Mouse (Mus musculus): ENCODE results near the gene Cdh15. TPM values are rescaled to one million over a fixed set of nuclear protein-coding genes. Genes with fewer than 3 reads are reported as not detected.
A peak's percentile ranks its signal among the peaks of the same experiment; 100 is the strongest.

Cdh15 gene
- polyA plus RNA-seq, 1 experiment, result 108 TPM

- no peak overlapping the region for H3K4me3 ChIP-seq (ENCODE audit: insufficient read depth, poor library complexity, severe bottlenecking)
- H3K79me3 ChIP-seq (ENCODE audit: low read depth), result no peaks in the 10 kb centered on the region
- no peaks in the 10 kb centered on the region for H3K36me3 ChIP-seq (ENCODE audit: control insufficient read depth, insufficient read depth)
- TF ChIP-seq MAX (IDR thresholded peaks at IDR 0.05) (no peak), CEBPB (IDR thresholded peaks at IDR 0.05; ENCODE audit: low read depth) (no peak), MYOD1 (IDR thresholded peaks at IDR 0.05; ENCODE audit: control insufficient read depth, insufficient read length, low read depth) (no peak), MYOG (IDR thresholded peaks at IDR 0.05; ENCODE audit: control insufficient read depth, extremely low read depth, insufficient read length) (no peak), FOSL1 (IDR thresholded peaks at IDR 0.05; ENCODE audit: insufficient read depth, low read length, poor library complexity, severe bottlenecking) (no peak), CTCF (IDR thresholded peaks at IDR 0.05; ENCODE audit: control insufficient read depth, insufficient read depth, insufficient read length) (no peak), USF1 (IDR thresholded peaks at IDR 0.05; ENCODE audit: low read depth) (no peak)
- no peaks in the 10 kb centered on the region for H3K79me2 ChIP-seq (ENCODE audit: control insufficient read depth, insufficient read depth)
- peaks cover 22% of the 10 kb centered on the region for H3K27me3 ChIP-seq (ENCODE audit: control insufficient read depth, insufficient read depth, insufficient read length)
- H3ac ChIP-seq (ENCODE audit: control insufficient read depth, insufficient read length, low read depth), result no peak overlapping the region
These were observed 37.4 kb upstream of the Cdh15 start for GRCm38 (mm10) chr8:122810376-122810775.

DNA sequence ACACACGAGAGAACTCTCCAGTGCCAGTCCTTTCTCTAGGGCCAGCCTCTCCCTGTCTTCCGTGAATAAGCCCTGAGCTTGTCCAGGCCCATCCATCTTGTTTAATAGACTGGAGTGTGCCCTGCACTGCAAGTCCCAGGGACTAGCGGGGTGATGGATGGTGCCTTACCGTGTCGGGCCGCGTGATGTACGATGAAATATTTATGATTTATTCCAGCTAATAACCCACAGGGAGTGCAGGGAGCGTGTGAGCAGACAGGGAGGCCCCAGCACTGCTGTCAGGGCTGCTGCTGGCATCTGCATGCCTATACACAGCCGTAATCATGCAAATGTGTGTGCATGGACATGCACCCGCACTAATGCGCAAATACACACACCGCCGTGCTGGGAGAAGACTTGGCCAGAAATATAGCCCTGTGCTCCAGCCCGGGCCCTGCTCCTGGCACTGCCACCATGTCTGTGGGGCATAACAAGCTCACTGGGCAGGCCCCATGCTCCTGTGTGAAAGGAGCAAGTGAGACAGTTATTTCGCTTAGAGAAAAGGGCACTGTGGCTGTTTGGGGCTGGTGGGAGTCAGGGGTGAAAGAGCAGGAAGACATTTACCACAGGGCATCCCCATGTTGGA, 35.8 kb upstream of the Cdh15 start:
- no peaks in the 10 kb centered on the region for H3K79me2 ChIP-seq (ENCODE audit: control insufficient read depth, insufficient read depth)
- peaks cover 22% of the 10 kb centered on the region for H3K27me3 ChIP-seq (ENCODE audit: control insufficient read depth, insufficient read depth, insufficient read length)
- H3K36me3 ChIP-seq (ENCODE audit: control insufficient read depth, insufficient read depth), result no peaks in the 10 kb centered on the region
- TF ChIP-seq MAX (IDR thresholded peaks at IDR 0.05) (no peak), USF1 (IDR thresholded peaks at IDR 0.05; ENCODE audit: low read depth) (no peak)
- H3ac ChIP-seq (ENCODE audit: control insufficient read depth, insufficient read length, low read depth), result no peak overlapping the region
- no peak overlapping the region for H3K4me3 ChIP-seq (ENCODE audit: insufficient read depth, poor library complexity, severe bottlenecking)
- H3K79me3 ChIP-seq (ENCODE audit: low read depth), result no peaks in the 10 kb centered on the region

GRCm38 (mm10) chr8:122812610-122813250, 35.0 kb upstream of the Cdh15 start:
- Histone ChIP-seq H3K79me2 (ENCODE audit: control insufficient read depth, insufficient read depth) (no peaks in the 10 kb centered on the region), H3K79me3 (ENCODE audit: low read depth) (no peaks in the 10 kb centered on the region), H3ac (ENCODE audit: control insufficient read depth, insufficient read length, low read depth) (no peak overlapping the region), H3K36me3 (ENCODE audit: control insufficient read depth, insufficient read depth) (no peaks in the 10 kb centered on the region), H3K4me3 (ENCODE audit: insufficient read depth, poor library complexity, severe bottlenecking) (no peak overlapping the region), H3K27me3 (ENCODE audit: control insufficient read depth, insufficient read depth, insufficient read length) (peaks cover 27% of the 10 kb centered on the region)
- TF ChIP-seq CTCF (IDR thresholded peaks at IDR 0.05; ENCODE audit: control insufficient read depth, insufficient read depth, insufficient read length), result peak; percentile 73
- TF ChIP-seq CEBPB (IDR thresholded peaks at IDR 0.05; ENCODE audit: low read depth), result no peak

GRCm38 (mm10) chr8:122814608-122815007, 33.2 kb upstream of the Cdh15 start:
- peaks cover 27% of the 10 kb centered on the region for H3K27me3 ChIP-seq (ENCODE audit: control insufficient read depth, insufficient read depth, insufficient read length)
- H3K36me3 ChIP-seq (ENCODE audit: control insufficient read depth, insufficient read depth), result no peaks in the 10 kb centered on the region
- H3K79me2 ChIP-seq (ENCODE audit: control insufficient read depth, insufficient read depth), result no peaks in the 10 kb centered on the region
- no peaks in the 10 kb centered on the region for H3K79me3 ChIP-seq (ENCODE audit: low read depth)
- TF ChIP-seq CEBPB (IDR thresholded peaks at IDR 0.05; ENCODE audit: low read depth) (no peak), MYOG (IDR thresholded peaks at IDR 0.05; ENCODE audit: control insufficient read depth, extremely low read depth, insufficient read length) (no peak), CTCF (IDR thresholded peaks at IDR 0.05; ENCODE audit: control insufficient read depth, insufficient read depth, insufficient read length) (no peak), USF1 (IDR thresholded peaks at IDR 0.05; ENCODE audit: low read depth) (no peak), MAX (IDR thresholded peaks at IDR 0.05) (no peak), MYOD1 (IDR thresholded peaks at IDR 0.05; ENCODE audit: control insufficient read depth, insufficient read length, low read depth) (no peak), FOSL1 (IDR thresholded peaks at IDR 0.05; ENCODE audit: insufficient read depth, low read length, poor library complexity, severe bottlenecking) (no peak)
- H3ac ChIP-seq (ENCODE audit: control insufficient read depth, insufficient read length, low read depth), result no peak overlapping the region
- H3K4me3 ChIP-seq (ENCODE audit: insufficient read depth, poor library complexity, severe bottlenecking), result no peak overlapping the region

- no peaks in the 10 kb centered on the region for H3K36me3 ChIP-seq (ENCODE audit: control insufficient read depth, insufficient read depth)
These were observed 30.8 kb upstream of the Cdh15 start for GRCm38 (mm10) chr8:122816965-122817364.

More at GRCm38 (mm10) chr8:122816965-122817364, 30.8 kb upstream of the Cdh15 start:
- H3K79me3 ChIP-seq (ENCODE audit: low read depth), result no peaks in the 10 kb centered on the region
- no peak overlapping the region for H3K4me3 ChIP-seq (ENCODE audit: insufficient read depth, poor library complexity, severe bottlenecking)
- peaks cover 29% of the 10 kb centered on the region for H3K27me3 ChIP-seq (ENCODE audit: control insufficient read depth, insufficient read depth, insufficient read length)
- no peaks in the 10 kb centered on the region for H3K79me2 ChIP-seq (ENCODE audit: control insufficient read depth, insufficient read depth)
- no peak for TF ChIP-seq CTCF (IDR thresholded peaks at IDR 0.05; ENCODE audit: control insufficient read depth, insufficient read depth, insufficient read length)
- no peak for TF ChIP-seq MYOG (IDR thresholded peaks at IDR 0.05; ENCODE audit: control insufficient read depth, extremely low read depth, insufficient read length)
- TF ChIP-seq USF1 (IDR thresholded peaks at IDR 0.05; ENCODE audit: low read depth), result no peak
- TF ChIP-seq MAX (IDR thresholded peaks at IDR 0.05), result no peak
- no peak for TF ChIP-seq FOSL1 (IDR thresholded peaks at IDR 0.05; ENCODE audit: insufficient read depth, low read length, poor library complexity, severe bottlenecking)
- no peak for TF ChIP-seq MYOD1 (IDR thresholded peaks at IDR 0.05; ENCODE audit: control insufficient read depth, insufficient read length, low read depth)
- no peak for TF ChIP-seq CEBPB (IDR thresholded peaks at IDR 0.05; ENCODE audit: low read depth)
- H3ac ChIP-seq (ENCODE audit: control insufficient read depth, insufficient read length, low read depth), result no peak overlapping the region

Data from C2C12 (cell line).